Mouse (Mus musculus) stomach, postnatal 0 days (tissue): ENCODE results near the gene Gpr19. TPM values are rescaled to one million over a fixed set of nuclear protein-coding genes. Genes with fewer than 3 reads are reported as not detected.

Experiments used
- ATAC-seq: fragments of 200-750 bp; cut with Nextera tagmentation; 2 replicates; pipeline ENCODE4 v1.8.0; 2017; ENCODE audit not compliant: low FRiP score, low TSS enrichment
- DNase-seq: peaks from one replicate; pipeline ENCODE4 v3.0.0-alpha.2; 2016; ENCODE audit warnings: low spot score
- H3K27ac ChIP-seq: fragments of 300-500 bp; sonication (generic); replicated peaks from 2 replicates; pipeline ENCODE4 v1.5.1; 2014; ENCODE audit warnings: mild to moderate bottlenecking, control low read depth
- H3K27me3 ChIP-seq: fragments of 300-500 bp; sonication (generic); 2 replicates; pipeline ENCODE4 v1.6.1; 2014; ENCODE audit warnings: low read length; ENCODE audit not compliant: control insufficient read depth, insufficient read depth
- H3K36me3 ChIP-seq: fragments of 300-500 bp; sonication (generic); 2 replicates; pipeline ENCODE4 v1.6.1; 2014; ENCODE audit warnings: low read length, mixed read lengths; ENCODE audit not compliant: control insufficient read depth, insufficient read depth
- H3K4me1 ChIP-seq: fragments of 300-500 bp; sonication (generic); replicated peaks from 2 replicates; pipeline ENCODE4 v1.6.1; 2014; ENCODE audit warnings: antibody characterized with exemption; ENCODE audit not compliant: control insufficient read depth, insufficient read depth
- H3K4me2 ChIP-seq: fragments of 300-500 bp; sonication (generic); replicated peaks from 2 replicates; pipeline ENCODE4 v1.6.1; 2014; ENCODE audit warnings: low read depth, mild to moderate bottlenecking, control low read depth, moderate library complexity
- H3K4me3 ChIP-seq: fragments of 300-500 bp; sonication (generic); 2 replicates; pipeline ENCODE4 v1.5.1; 2014; ENCODE audit warnings: low read depth, low read length, control low read depth
- H3K9ac ChIP-seq: fragments of 300-500 bp; sonication (generic); 2 replicates; pipeline ENCODE4 v1.6.1; 2014; ENCODE audit warnings: mild to moderate bottlenecking, low read length, control low read depth, mixed read lengths
- H3K9me3 ChIP-seq: fragments of 300-500 bp; sonication (generic); 2 replicates; pipeline ENCODE4 v1.6.1; 2016; ENCODE audit warnings: low read length; ENCODE audit not compliant: control insufficient read depth
- CTCF ChIP-seq: IDR thresholded peaks from 2 replicates; pipeline ENCODE4 v1.5.1; 2016; ENCODE audit warnings: antibody characterized with exemption, low read depth, mild to moderate bottlenecking, moderate library complexity
- EP300 ChIP-seq: optimal IDR thresholded peaks from 2 replicates; pipeline ENCODE3; 2016; ENCODE audit warnings: antibody characterized with exemption
- WGBS: fragments of 180-500 bp; shearing (Covaris S2); extraction: QIAGEN DNeasy Blood & Tissue Kit; methylation state at CpG from one replicate; pipeline ENCODE4 v1.1.7; 2014; 5-methylcytosine and 5-hydroxymethylcytosine counted together
- polyA plus RNA-seq: library from polyadenylated mRNA; unstranded; fragments of >200 nt; fragmentation: Nextera tagmentation; extraction: Ambion mirVana; gene quantifications from 2 replicates; pipeline ENCODE4 v1.2.1, GENCODE M21; 2015

The Gpr19 gene
- polyA plus RNA-seq, 1 experiment from 2014 or later = 6.9 TPM

DNA sequence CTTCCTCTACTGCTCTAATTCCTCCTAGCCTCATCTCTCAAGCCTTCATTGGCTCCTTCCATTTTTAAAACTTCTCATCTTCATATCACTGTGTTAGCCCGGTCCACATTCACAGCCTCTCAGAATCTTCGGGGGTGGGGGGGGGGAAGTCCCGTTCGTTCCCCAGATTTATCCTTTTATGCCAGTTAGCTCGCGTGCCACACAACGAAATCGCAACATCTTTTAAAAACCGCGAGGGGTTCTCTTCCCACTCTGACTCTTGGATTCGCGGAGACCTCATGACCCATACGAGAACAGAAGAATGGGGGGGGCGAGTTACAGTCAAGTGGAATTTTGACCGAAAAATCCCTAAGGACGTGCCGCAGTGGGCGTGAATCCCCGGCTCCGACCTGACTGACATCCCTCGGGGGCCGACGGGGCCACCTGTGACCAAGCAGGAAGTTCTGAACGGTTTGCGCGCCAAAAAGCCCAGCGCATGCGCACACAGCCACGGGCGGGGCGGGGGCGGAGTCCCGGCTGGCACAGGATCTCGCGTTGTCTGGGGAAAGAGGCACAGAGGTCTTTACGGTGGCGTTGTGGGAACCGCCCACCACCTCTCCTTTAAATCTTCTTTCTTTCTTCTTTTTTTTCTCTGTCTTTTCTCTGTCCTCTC lies 809 bp downstream of the Gpr19 start:
- H3K27me3 ChIP-seq = no peaks in the 10 kb centered on the region
- no peaks in the 10 kb centered on the region for H3K9me3 ChIP-seq
- DNase-seq (peak; percentile 98), ATAC-seq (peak; percentile 90)
- peak overlapping the region; percentile 98 for H3K27ac ChIP-seq
- peak overlapping the region; percentile 43 for H3K4me3 ChIP-seq
- H3K9ac ChIP-seq = peak overlapping the region; percentile 75
- H3K36me3 ChIP-seq = no peaks in the 10 kb centered on the region
- peak overlapping the region; percentile 62 for H3K4me2 ChIP-seq
- WGBS = under 1% methylated on average over 38 of the region's 38 CpGs
- H3K4me1 ChIP-seq = no peaks in the 10 kb centered on the region
- TF ChIP-seq CTCF = no peak
- TF ChIP-seq EP300 = peak; percentile 90

- Histone ChIP-seq H3K27ac (no peak overlapping the region), H3K4me2 (peak overlapping the region; percentile 62), H3K36me3 (no peaks in the 10 kb centered on the region), H3K9me3 (no peaks in the 10 kb centered on the region), H3K4me1 (no peaks in the 10 kb centered on the region), H3K27me3 (no peaks in the 10 kb centered on the region), H3K9ac (peak overlapping the region; percentile 75), H3K4me3 (peak overlapping the region; percentile 43)
- DNase-seq = no peak
- WGBS = 29% methylated on average over 15 of the region's 15 CpGs
- TF ChIP-seq EP300 (no peak), CTCF (no peak)
- no peak for ATAC-seq
These were observed 1.6 kb downstream of the Gpr19 start for GRCm38 (mm10) chr6:134896570-134897436.

- Histone ChIP-seq H3K4me1 (no peaks in the 10 kb centered on the region), H3K36me3 (no peaks in the 10 kb centered on the region), H3K4me2 (no peak overlapping the region), H3K27me3 (no peaks in the 10 kb centered on the region), H3K9ac (no peak overlapping the region), H3K27ac (no peak overlapping the region), H3K4me3 (no peak overlapping the region), H3K9me3 (no peaks in the 10 kb centered on the region)
- ATAC-seq = no peak
- 79% methylated on average over 7 of the region's 7 CpGs for WGBS
- TF ChIP-seq CTCF (no peak), EP300 (no peak)
- no peak for DNase-seq
These were observed 7.9 kb downstream of the Gpr19 start for GRCm38 (mm10) chr6:134890436-134890835.

DNA sequence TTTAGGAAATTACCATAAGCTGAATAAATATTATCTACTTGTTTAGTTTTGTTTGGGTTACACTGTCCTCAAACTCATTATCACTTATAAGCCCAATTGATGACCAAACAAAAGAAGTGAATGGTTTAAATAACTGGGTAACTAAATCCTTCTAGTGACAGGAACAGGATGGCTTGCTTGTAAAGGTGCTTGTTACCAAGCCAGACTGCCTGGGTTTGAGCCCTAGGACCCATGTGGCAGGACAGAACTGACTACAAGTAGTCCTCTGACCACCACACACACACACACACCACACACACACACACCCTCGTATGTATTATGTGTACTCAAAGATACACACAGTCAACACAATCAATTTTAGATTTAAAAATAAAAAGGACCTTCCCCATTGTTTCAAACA lies 8.6 kb downstream of the Gpr19 start:
- no peaks in the 10 kb centered on the region for H3K36me3 ChIP-seq
- H3K27ac ChIP-seq = no peak overlapping the region
- no peak for TF ChIP-seq EP300
- TF ChIP-seq CTCF = no peak
- no peaks in the 10 kb centered on the region for H3K9me3 ChIP-seq
- no peak overlapping the region for H3K4me3 ChIP-seq
- ATAC-seq (no peak), DNase-seq (no peak)
- H3K4me2 ChIP-seq = no peak overlapping the region
- WGBS = 74% methylated on average over 1 of the region's 1 CpGs
- no peaks in the 10 kb centered on the region for H3K27me3 ChIP-seq
- no peaks in the 10 kb centered on the region for H3K4me1 ChIP-seq
- H3K9ac ChIP-seq = no peak overlapping the region

DNA sequence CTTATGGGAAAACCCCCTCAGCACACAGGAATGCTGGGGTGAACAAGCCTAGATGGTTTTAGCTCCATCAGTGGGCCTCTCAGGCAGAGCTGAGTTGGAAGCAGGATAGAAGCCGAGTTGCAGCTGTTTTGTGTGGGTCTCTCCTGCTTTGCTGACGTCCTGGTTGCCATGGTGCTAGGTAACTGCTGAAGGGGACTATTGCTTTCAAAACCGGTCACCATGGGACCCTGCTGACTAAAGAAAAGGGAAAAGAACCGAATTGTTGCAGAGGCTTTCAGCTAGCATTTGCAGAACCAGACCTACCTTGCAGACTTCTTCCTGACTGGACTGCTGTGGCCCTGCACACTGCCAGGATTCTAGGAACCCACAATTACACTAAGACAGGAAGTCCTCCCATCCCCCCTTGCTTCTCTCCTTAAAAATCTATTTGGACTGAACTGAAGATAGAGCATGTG lies 9.8 kb downstream of the Gpr19 start:
- Histone ChIP-seq H3K4me1 (no peaks in the 10 kb centered on the region), H3K4me2 (no peak overlapping the region), H3K36me3 (no peaks in the 10 kb centered on the region), H3K4me3 (no peak overlapping the region), H3K9me3 (no peaks in the 10 kb centered on the region), H3K27ac (no peak overlapping the region), H3K9ac (no peak overlapping the region), H3K27me3 (no peaks in the 10 kb centered on the region)
- 16% methylated on average over 4 of the region's 4 CpGs for WGBS
- DNase-seq = no peak
- TF ChIP-seq CTCF (no peak), EP300 (no peak)
- ATAC-seq = no peak
